Mouse (Mus musculus) limb, embryonic 13.5 days (tissue): ENCODE results near the gene Prss56. TPM values are rescaled to one million over a fixed set of nuclear protein-coding genes. Genes with fewer than 3 reads are reported as not detected.

ENCODE experiments used
- ATAC-seq: fragments of 200-750 bp; cut with Nextera tagmentation; 2 replicates; pipeline ENCODE4 v1.8.0; 2017; ENCODE audit warnings: low read depth, moderate number of reproducible peaks, moderate TSS enrichment; ENCODE audit not compliant: low FRiP score
- H3K27ac ChIP-seq: fragments of 300-500 bp; sonication (generic); 2 replicates; pipeline ENCODE4 v1.5.1; 2015; ENCODE audit warnings: inconsistent platforms, mild to moderate bottlenecking, moderate library complexity
- H3K27me3 ChIP-seq: fragments of 300-500 bp; sonication (generic); 2 replicates; pipeline ENCODE4 v1.6.1; 2015; ENCODE audit warnings: mild to moderate bottlenecking, inconsistent platforms
- H3K36me3 ChIP-seq: fragments of 300-500 bp; sonication (generic); 2 replicates; pipeline ENCODE4 v1.6.1; 2015; ENCODE audit warnings: inconsistent platforms, mild to moderate bottlenecking, moderate library complexity
- H3K4me1 ChIP-seq: fragments of 300-500 bp; sonication (generic); 2 replicates; pipeline ENCODE4 v1.6.1; 2015; ENCODE audit warnings: inconsistent platforms
- H3K4me2 ChIP-seq: fragments of 300-500 bp; sonication (generic); replicated peaks from 2 replicates; pipeline ENCODE4 v1.6.1; 2015; ENCODE audit warnings: inconsistent platforms, mild to moderate bottlenecking, moderate library complexity
- H3K4me3 ChIP-seq: fragments of 300-500 bp; sonication (generic); 2 replicates; pipeline ENCODE4 v1.5.1; 2015; ENCODE audit warnings: moderate library complexity, mild to moderate bottlenecking, inconsistent platforms
- H3K9ac ChIP-seq: fragments of 300-500 bp; sonication (generic); 2 replicates; pipeline ENCODE4 v1.6.1; 2015; ENCODE audit warnings: mild to moderate bottlenecking, inconsistent platforms
- H3K9me3 ChIP-seq: fragments of 300-500 bp; sonication (generic); 2 replicates; pipeline ENCODE4 v1.6.1; 2016; ENCODE audit warnings: inconsistent platforms
- WGBS: fragments of 180-500 bp; shearing (Covaris S2); methylation state at CpG from one replicate; pipeline ENCODE4 v1.1.7; 2015; 5-methylcytosine and 5-hydroxymethylcytosine counted together
- polyA plus RNA-seq: library from polyadenylated mRNA; unstranded; fragments of >200 nt; fragmentation: Nextera tagmentation; extraction: Ambion mirVana; gene quantifications from 2 replicates; pipeline ENCODE4 v1.2.1, GENCODE M21; 2015

Gene Prss56
- polyA plus RNA-seq, 1 experiment from 2014 or later: 0.19 TPM

- no peak overlapping the region for H3K9ac ChIP-seq
- no peak overlapping the region for H3K4me2 ChIP-seq
- H3K4me3 ChIP-seq: no peak overlapping the region
- no peak overlapping the region for H3K27ac ChIP-seq
- 21% methylated on average over 10 of the region's 11 CpGs for WGBS
- H3K9me3 ChIP-seq: no peaks in the 10 kb centered on the region
- 0 out of 2 replicates have a peak, but pooled peaks cover 4% of the 10 kb centered on the region for H3K4me1 ChIP-seq
- ATAC-seq: no peak; the same call in 1 of the 2 replicates
- H3K27me3 ChIP-seq: peaks cover 93% of the 10 kb centered on the region
- no peaks in the 10 kb centered on the region for H3K36me3 ChIP-seq
Observed at GRCm38 (mm10) chr1:87164164-87164795, 18.8 kb upstream of the Prss56 start.

DNA sequence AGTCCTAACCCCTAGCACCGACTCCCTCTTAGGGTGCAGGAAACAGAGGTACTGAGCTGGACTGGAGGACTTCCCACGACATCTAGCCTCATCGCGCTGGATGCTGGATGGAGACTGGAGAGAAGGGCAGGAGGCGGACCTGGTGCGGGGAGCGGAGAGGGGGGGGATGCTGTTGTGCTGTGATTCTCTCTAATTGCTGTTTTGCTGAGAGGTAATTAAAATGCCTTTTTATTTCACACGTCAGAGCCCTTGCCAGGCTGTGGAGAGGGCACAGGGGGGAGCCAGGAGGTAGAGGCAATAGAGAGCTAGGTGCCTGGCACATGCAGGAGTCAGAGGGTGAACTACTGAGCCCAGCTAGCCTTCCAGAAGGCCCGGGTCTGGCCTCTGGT lies 18.3 kb upstream of the Prss56 start:
- Histone ChIP-seq H3K4me1 (peaks cover 8% of the 10 kb centered on the region; the same call in 1 of the 2 replicates), H3K27me3 (peaks cover 93% of the 10 kb centered on the region), H3K4me2 (no peak overlapping the region), H3K36me3 (no peaks in the 10 kb centered on the region), H3K4me3 (no peak overlapping the region), H3K27ac (no peak overlapping the region), H3K9ac (no peak overlapping the region), H3K9me3 (no peaks in the 10 kb centered on the region)
- no peak for ATAC-seq
- 40% methylated on average over 9 of the region's 9 CpGs for WGBS

- peak overlapping the region; percentile 25 for H3K4me2 ChIP-seq
- peaks cover 24% of the 10 kb centered on the region for H3K4me1 ChIP-seq
- no peak overlapping the region for H3K4me3 ChIP-seq
- WGBS: 7% methylated on average over 19 of the region's 19 CpGs
- H3K36me3 ChIP-seq: no peaks in the 10 kb centered on the region
- 0 out of 2 replicates have a peak overlapping the region, but pooled peaks have one; percentile 43 for H3K9ac ChIP-seq
- peaks cover 88% of the 10 kb centered on the region for H3K27me3 ChIP-seq
- no peak overlapping the region for H3K27ac ChIP-seq
- ATAC-seq: no peak
- no peaks in the 10 kb centered on the region for H3K9me3 ChIP-seq
Observed at GRCm38 (mm10) chr1:87170458-87170857, 12.7 kb upstream of the Prss56 start.

- ATAC-seq: no peak
- Histone ChIP-seq H3K4me1 (peaks cover 32% of the 10 kb centered on the region), H3K9me3 (no peaks in the 10 kb centered on the region), H3K4me2 (no peak overlapping the region), H3K9ac (no peak overlapping the region), H3K27me3 (peaks cover 80% of the 10 kb centered on the region), H3K4me3 (no peak overlapping the region), H3K36me3 (no peaks in the 10 kb centered on the region), H3K27ac (no peak overlapping the region)
- 71% methylated on average over 1 of the region's 1 CpGs for WGBS
Observed at GRCm38 (mm10) chr1:87171312-87171711, 11.8 kb upstream of the Prss56 start.

- no peak overlapping the region for H3K9ac ChIP-seq
- no peaks in the 10 kb centered on the region for H3K9me3 ChIP-seq
- H3K27me3 ChIP-seq: peaks cover 80% of the 10 kb centered on the region
- WGBS: 28% methylated on average over 9 of the region's 9 CpGs
- no peak overlapping the region for H3K4me3 ChIP-seq
- no peaks in the 10 kb centered on the region for H3K36me3 ChIP-seq
- ATAC-seq: no peak
- peaks cover 37% of the 10 kb centered on the region for H3K4me1 ChIP-seq
- no peak overlapping the region for H3K4me2 ChIP-seq
- no peak overlapping the region for H3K27ac ChIP-seq
Observed at GRCm38 (mm10) chr1:87172316-87172715, 10.8 kb upstream of the Prss56 start.

GRCm38 (mm10) chr1:87174006-87174955 lies 8.8 kb upstream of the Prss56 start:
- Histone ChIP-seq H3K36me3 (no peaks in the 10 kb centered on the region), H3K27ac (no peak overlapping the region), H3K4me2 (peak overlapping the region; percentile 39), H3K4me1 (peaks cover 37% of the 10 kb centered on the region), H3K9me3 (no peaks in the 10 kb centered on the region), H3K27me3 (peaks cover 70% of the 10 kb centered on the region), H3K4me3 (no peak overlapping the region), H3K9ac (no peak overlapping the region)
- WGBS: 24% methylated on average over 28 of the region's 28 CpGs
- peak; percentile 21; the same call in 1 of the 2 replicates for ATAC-seq

- H3K27me3 ChIP-seq: peaks cover 63% of the 10 kb centered on the region
- ATAC-seq: peak; percentile 85
- peaks cover 24% of the 10 kb centered on the region for H3K4me1 ChIP-seq
- H3K4me3 ChIP-seq: no peak overlapping the region
- 5% methylated on average over 11 of the region's 11 CpGs for WGBS
- H3K36me3 ChIP-seq: no peaks in the 10 kb centered on the region
- H3K4me2 ChIP-seq: peak overlapping the region; percentile 30
- H3K27ac ChIP-seq: no peak overlapping the region
- no peaks in the 10 kb centered on the region for H3K9me3 ChIP-seq
- H3K9ac ChIP-seq: no peak overlapping the region; the same call in 1 of the 2 replicates
Observed at GRCm38 (mm10) chr1:87175852-87176292, 7.2 kb upstream of the Prss56 start.

DNA sequence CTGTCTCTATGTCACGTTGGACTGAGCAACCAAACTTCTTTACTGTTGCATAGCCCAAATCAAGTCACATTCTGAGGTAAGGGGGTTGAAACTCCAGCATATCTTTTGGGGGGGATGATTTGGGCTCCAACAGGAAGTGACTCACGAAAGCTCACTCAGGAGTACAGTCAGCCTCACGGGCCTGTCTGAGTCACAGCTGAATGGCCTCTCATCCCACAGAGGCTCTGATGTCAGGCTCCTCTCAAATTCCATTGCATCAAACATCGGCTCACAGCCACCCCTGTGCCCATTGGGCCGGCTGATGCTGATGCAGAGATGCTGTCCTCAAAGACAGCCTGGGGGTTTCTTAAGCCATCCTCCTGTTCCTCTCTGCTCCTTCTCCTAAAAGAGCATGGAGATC lies 2.2 kb upstream of the Prss56 start:
- H3K9me3 ChIP-seq: no peaks in the 10 kb centered on the region
- no peak for ATAC-seq
- 51% methylated on average over 5 of the region's 5 CpGs for WGBS
- peaks cover 15% of the 10 kb centered on the region for H3K4me1 ChIP-seq
- H3K36me3 ChIP-seq: no peaks in the 10 kb centered on the region
- no peak overlapping the region for H3K4me2 ChIP-seq
- H3K9ac ChIP-seq: no peak overlapping the region
- H3K27me3 ChIP-seq: peaks cover 76% of the 10 kb centered on the region
- no peak overlapping the region for H3K4me3 ChIP-seq
- no peak overlapping the region for H3K27ac ChIP-seq

GRCm38 (mm10) chr1:87183998-87184750 lies 1.1 kb downstream of the Prss56 start:
- Histone ChIP-seq H3K9me3 (no peaks in the 10 kb centered on the region), H3K4me1 (peaks cover 14% of the 10 kb centered on the region), H3K27me3 (peaks cover 90% of the 10 kb centered on the region), H3K9ac (no peak overlapping the region), H3K27ac (no peak overlapping the region), H3K4me2 (peak overlapping the region; percentile 35), H3K4me3 (no peak overlapping the region), H3K36me3 (no peaks in the 10 kb centered on the region)
- WGBS: 31% methylated on average over 15 of the region's 15 CpGs
- no peak for ATAC-seq

DNA sequence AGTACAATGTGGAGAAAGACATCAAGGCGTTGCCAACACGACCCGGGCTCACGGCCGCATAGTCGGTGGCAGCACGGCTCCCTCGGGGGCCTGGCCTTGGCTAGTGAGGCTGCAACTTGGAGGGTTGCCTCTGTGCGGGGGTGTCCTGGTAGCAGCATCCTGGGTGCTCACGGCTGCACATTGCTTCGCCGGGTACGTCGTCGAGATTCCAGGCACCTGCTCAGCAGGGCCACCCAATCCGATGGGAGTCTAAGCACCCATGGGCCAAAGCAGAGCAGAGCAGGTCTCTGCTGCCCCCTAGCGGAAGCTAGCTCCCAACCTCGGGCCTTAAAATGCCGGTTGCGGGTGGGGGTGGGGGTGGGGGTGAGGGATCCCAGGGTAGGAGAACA lies 1.6 kb downstream of the Prss56 start:
- Histone ChIP-seq H3K27me3 (peaks cover 90% of the 10 kb centered on the region), H3K9me3 (no peaks in the 10 kb centered on the region), H3K4me3 (no peak overlapping the region), H3K36me3 (no peaks in the 10 kb centered on the region), H3K9ac (no peak overlapping the region), H3K27ac (no peak overlapping the region), H3K4me2 (peak overlapping the region; percentile 35), H3K4me1 (peaks cover 14% of the 10 kb centered on the region)
- ATAC-seq: no peak; the same call in 1 of the 2 replicates
- 13% methylated on average over 20 of the region's 20 CpGs for WGBS

DNA sequence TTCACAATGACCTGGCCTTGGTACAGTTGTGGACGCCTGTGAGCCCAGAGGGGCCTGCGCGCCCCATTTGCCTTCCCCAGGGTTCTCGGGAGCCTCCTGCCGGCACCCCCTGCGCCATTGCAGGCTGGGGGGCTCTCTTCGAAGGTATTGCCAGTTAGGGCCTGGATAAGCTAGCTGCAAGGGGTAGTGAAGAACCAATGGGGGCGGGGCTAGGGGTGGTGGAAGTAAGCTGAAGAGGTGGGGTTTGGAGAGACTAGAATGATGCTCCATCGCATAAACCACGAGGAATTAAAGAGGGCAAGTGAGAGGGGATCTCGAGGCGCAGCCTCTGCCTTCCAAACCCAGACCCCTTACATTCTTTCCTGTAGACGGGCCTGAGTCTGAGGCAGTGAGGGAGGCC lies 2.4 kb downstream of the Prss56 start:
- H3K4me2 ChIP-seq: 0 out of 2 replicates have a peak overlapping the region, but pooled peaks have one; percentile 88
- H3K9me3 ChIP-seq: no peaks in the 10 kb centered on the region
- H3K27me3 ChIP-seq: peaks cover 85% of the 10 kb centered on the region
- no peak overlapping the region for H3K9ac ChIP-seq
- no peaks in the 10 kb centered on the region for H3K36me3 ChIP-seq
- WGBS: 8% methylated on average over 13 of the region's 13 CpGs
- no peak overlapping the region for H3K27ac ChIP-seq
- H3K4me3 ChIP-seq: no peak overlapping the region
- peaks cover 17% of the 10 kb centered on the region for H3K4me1 ChIP-seq
- no peak for ATAC-seq
